Mouse (Mus musculus): ENCODE measurements around the gene Nupl1.
A peak's percentile ranks its signal among the peaks of the same experiment; 100 is the strongest.

The Nupl1 gene

DNA sequence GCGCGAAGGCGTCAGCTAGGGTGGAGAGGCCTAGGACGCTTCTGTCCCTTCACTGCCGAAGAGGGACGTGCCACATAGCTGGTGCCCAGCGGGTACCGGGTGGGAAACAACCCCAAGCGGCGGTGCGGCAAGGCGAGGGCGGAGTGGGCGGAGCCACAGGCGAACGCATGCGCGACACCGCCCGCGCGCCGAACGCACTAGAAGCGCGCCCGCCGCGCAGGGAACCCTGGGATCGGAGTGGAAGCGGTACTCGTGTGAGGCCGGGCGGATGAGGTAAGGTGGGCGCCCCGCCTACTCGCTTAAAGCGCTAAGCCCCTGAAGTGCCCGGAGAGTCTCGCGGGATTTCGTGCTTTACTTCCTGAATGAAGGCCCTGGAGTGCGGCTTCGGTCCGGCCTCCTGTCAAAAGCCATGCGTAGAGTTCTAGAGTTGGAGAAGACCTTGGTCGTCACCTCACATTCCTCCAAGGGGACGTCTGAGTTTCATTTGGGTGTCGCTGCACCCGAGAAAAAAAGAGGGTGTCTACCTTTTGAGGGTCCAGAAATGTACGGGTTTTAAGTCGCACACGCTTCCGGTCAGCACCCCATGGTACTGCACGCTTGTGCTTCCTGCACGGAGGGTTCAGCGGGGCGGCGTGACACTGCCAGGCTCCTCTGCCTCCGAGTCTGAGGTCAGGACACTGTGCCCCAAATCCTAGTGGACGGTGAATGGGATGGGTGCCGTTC, at the start of gene Nupl1, which contains the start of gene Gm49336:
Gene Nupl1, minus strand, starts transcription at position 151 of the 723 bp plus-strand sequence.
Gene Gm49336, minus strand, starts transcription at position 227 of the 723 bp plus-strand sequence.
- DNase-seq (ENCODE audit: low read depth, low spot score), result peak; percentile 99

DNA sequence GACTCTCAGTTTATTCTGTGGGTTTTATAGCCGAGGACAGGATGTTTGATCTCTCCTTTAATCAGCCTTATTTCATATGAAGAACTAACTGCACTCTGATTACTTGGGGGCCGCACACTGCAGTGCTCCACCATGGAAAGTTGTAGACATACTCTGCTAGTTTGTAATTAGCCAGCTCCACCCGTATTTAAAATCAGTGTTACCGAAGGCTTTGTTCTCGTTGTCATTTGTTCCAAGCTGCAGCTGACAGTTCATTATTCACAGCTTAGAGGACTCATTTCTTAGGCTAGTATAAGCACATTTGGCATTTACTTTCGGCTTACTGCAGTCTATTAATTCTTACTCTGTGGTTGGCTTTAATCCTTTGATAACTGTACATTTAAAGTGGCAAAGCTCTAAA, 49.8 kb upstream of the Nupl1 start:
- no peak for DNase-seq (ENCODE audit: low read depth, low spot score)

DNA sequence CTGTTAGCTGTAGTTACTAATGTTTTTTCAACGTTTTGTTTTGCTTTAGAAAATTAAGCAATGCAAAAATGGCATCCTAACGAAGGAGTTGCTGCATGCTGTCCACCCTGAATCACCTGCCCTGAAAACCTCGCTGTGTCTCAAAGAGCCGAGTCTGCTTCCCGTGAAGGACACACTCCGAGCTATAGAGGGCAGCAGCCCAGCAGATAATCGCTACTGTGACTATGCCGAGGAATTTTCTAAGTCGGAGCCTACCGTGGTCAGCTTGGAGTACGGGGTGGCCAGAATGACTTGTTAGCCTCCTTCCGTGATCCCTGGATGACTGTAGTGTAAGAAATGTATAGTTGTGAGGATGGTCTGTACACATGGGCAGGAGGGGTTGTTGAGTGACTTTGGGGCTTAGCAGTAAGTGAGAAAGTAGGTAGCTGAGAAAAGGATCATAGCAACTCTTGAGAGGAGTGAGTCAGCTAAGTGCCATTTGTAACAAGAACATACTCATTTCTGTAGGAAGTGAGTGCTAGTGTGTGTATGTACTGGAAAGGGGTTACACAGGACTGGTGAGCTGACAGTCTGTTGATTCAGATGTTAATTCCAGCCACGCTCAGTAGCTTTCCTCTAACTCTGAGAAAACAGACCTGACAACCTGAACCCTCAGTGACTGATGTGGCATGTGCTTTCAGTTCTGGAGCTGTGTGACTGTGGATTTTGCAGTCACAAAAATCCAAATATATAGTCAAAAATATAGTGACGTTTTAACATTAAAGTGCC, 49.2 kb upstream of the Nupl1 start:
- DNase-seq (ENCODE audit: low read depth, low spot score), result no peak

DNA sequence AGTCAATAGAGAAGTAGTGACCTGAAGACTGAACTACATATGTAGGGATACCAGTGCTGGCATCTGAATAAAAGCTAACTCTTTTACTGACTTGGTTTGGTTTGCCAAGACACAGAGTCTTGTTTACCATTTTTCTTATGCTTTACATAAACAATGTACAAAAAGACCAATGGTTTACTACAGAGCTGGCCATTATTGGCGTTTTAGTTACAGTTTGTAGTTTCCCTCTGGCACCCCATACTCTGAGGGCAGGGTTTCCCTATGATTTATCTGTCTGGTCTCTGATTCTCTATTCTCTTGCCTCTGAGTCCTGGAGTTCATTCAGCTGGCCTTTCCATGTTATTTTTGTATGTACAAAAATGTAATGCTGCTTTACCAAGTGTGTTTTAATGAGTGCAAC, 44.3 kb upstream of the Nupl1 start:
- no peak for DNase-seq (ENCODE audit: low read depth, low spot score)

DNA sequence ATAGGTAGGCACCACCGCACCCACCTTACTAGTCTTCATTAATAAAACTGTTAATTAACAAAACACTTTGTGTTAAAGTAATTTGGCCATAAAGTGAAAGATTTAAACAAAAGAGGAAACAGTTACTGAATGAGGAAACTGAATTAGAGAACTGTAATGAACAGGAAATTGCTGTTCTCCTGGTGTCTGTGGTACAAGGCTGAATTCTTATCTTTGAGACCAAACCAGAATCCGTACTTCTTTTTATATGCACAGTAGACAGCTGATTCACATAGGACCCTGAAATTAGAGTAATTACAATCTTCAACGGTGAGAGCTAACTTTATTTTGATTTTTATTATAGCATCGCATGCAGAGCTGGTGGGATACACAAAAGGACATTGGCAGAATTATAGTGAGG, 39.1 kb upstream of the Nupl1 start:
- peak; percentile 49 for DNase-seq (ENCODE audit: low read depth, low spot score)

DNA sequence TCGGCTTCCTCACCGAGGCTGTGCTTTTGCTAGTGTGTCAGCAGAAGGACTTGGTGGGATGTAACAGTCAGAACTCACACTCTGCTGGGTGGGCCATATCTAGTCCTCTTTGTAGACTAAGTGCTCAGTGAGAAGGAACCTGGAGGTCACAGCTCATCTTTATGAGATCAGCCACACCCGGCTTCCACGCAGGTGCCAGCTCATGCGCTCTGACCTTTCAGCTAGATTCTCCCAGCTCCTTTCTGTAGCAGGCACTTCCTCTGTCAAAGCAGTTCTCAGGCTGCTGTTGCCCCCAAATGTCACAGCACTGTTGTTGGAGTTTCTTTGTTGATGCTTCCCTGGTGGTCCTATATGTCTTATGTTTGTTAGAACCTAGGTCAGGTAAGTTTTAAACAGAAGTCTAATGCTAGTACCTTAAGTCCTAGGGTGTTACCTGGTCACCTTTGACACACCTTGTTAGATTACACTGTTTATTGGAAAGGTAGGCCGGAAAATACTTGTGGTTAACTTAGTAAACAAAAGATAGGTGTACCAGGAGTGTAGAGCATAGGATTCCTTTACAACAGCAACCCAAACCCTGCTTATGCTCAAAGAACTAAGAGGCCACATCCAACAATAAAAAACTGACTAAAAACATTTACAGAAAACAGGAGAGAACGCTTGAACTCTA, 35.1 kb upstream of the Nupl1 start:
- DNase-seq (ENCODE audit: low read depth, low spot score), result no peak

DNA sequence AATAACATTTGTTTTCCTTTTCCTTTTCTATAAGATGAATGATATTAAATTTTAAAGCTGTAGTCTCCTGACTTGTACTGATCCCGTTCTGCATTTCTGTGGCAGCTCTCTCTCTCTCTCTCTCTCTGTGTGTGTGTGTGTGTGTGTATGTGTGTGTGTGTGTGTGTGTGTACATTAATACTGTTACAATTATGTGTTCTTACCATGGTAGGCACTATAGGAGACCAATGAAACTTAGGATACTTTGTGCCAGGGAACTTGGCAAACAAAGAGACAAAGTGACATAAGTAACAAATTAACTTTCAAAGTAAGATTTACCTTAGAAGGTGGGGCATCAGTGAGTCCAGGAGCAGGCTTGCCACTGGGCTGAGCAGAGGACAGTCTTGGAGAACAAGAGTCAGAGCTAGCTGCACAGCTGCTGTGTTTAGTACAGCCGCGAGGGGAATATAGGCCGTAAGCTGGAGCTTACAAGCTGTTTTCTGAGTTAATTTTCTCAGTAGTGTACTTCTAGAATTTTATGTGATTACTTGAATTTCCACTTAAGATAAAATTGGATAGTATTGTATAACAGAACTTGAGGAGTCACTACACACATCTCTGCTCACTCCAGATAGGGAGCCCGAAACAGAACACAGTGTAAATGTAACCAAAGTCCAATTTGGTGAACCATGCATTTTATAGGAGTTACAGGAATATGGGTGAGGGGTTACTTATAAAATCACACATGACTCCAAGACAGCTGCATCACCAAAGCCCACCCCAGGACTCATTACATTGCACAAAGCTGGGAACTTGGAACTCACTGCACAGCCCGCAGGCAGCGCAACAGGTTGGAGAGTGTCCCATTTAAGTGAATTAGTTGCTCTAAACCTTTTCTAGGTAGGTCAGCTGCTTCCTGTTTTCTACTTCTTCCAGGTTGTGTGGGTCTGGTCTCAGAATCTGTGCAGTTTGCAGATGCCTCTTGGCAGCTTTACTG, 24.4 kb upstream of the Nupl1 start:
- DNase-seq (ENCODE audit: low read depth, low spot score), result no peak

DNA sequence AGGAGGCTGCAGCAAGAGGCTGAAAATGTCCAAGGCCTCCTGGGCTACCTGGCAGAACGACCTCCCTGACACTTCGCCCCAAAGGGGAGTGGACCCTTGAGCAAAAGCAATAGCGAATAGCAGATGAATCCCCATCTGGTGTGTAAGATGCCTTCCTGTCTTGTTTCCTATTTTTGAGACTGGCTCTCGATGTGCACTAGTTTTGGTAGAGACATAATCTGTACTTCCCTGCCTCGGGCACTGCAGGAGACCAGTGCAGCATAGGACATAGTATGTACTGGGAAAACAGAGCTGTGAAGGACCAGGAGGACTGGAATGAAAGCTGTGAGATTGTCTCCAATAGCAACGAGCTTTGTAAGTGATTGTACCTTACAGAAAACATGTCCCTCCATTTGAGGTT, 22.1 kb upstream of the Nupl1 start:
- no peak for DNase-seq (ENCODE audit: low read depth, low spot score)

DNA sequence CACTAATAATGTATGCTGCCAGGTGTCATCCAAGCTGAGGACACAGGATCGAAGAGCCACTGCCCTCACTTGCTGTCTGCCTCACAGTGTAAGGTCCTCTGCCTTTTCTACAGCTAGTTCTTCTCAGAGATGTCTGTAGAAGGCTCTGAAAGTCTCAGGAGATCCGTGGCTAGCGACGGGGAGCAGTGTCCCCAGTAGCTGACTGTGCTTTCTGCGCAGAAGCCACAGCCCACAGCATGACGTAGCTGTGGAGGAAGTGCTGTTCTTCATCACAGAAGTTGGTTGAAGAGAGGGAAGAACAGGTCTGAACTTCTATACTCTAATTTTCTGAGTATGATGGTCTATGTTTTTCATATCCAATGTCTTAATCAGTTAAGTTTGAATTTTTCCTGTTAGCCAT, 18.1 kb upstream of the Nupl1 start:
- DNase-seq (ENCODE audit: low read depth, low spot score), result no peak

DNA sequence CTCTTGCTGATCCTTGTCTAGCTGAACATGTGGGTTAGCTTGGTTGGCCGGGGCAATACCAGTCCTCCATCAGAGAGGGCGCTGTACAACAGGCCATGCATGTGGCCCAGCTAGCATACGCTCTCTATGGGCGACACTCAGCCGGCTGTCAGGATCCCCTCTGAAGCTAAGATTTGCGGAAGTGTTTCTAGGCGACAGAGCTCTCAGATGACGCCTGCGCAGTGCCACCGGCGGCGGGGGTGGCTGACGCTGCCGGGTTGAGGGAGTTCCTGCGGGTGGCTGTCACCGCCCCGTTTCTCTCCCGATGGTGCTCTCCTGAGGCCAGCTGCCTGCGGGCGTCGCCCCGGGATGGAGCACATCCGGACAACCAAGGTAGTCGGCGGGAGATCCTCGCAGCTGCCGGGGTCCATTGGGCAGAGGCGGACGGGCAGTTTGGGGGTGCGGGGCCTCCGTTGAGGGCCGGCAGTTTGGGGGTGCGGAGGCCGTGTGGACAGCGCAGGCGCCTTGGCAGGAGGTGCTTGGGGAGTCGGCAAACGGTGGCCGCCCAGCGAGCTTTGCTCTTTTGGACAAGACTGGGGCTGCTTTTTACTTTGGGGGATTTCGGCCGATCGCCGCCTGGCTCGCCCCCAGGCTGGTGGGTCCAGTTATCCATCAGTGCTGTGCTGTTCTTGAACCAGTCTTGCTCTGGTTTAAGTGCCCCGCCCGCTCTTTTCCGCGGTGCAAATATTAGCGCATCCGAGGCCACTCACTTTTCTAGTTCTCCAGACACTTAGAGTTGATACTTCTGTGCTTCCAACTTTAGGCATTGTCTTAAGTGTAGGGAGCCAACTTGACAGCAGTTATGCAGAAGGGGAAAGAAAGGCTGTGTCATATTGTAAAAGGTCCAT, 14.0 kb upstream of the Nupl1 start, which contains the start of gene Mtmr6:
Gene Mtmr6, plus strand, starts transcription at position 239 of the 887 bp plus-strand sequence.
- peak; percentile 98 for DNase-seq (ENCODE audit: low read depth, low spot score)

DNA sequence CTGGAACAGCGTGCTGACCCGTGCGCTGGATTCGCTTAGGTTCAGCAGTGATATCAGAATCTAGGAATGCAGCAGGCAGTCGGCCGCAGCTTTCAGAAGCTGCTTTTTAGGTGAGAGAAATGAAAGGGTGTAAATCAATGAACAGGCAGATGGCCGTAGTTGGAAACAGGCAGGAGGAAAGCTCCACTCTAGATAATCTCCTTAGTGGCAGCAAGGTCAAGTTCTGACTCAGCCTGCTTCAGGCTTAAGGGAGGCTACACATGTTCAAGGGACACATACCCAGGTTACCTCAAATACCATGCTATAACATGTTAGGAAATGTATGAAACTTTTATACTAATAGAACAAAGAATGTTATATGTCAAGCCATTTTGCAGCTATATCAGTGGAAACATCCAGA, 11.1 kb upstream of the Nupl1 start:
- DNase-seq (ENCODE audit: low read depth, low spot score), result no peak

DNA sequence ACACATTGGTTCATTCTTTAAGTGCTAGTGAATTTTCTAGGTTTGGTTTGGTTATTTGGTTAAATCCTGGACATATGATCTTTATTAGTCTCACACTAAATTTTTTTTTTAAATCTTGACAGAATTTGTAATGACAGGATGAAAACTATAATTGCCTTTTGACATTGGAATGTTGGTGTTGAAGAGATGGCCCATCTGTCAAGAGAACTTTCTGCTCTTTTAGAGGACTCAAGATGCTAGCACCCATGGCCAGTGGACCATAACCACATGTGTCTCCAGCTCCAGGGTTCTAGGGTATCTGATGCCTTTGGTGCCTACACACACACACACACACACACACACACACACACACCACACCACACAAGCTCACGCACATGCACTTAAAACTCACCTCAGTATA, 6.6 kb upstream of the Nupl1 start:
- no peak for DNase-seq (ENCODE audit: low read depth, low spot score)

DNA sequence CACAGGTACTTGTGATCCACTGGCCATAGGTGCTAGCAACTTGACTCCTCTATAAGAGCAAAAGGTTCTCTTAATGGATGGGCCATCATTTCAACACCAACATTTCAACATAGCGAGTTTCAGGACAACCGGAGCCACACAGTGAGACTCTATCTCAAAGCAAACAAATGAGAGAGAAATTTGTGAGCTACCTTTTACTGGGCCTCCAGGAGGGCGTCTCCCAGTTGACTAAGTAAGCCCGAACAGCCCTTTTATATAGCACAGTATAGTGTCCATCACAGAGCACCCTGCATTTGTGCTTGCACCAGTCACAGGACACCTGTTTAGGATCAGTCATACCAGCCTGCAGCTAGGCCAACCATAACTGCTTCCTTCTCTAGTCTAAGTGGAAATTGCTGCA, 5.9 kb upstream of the Nupl1 start:
- no peak for DNase-seq (ENCODE audit: low read depth, low spot score)

DNA sequence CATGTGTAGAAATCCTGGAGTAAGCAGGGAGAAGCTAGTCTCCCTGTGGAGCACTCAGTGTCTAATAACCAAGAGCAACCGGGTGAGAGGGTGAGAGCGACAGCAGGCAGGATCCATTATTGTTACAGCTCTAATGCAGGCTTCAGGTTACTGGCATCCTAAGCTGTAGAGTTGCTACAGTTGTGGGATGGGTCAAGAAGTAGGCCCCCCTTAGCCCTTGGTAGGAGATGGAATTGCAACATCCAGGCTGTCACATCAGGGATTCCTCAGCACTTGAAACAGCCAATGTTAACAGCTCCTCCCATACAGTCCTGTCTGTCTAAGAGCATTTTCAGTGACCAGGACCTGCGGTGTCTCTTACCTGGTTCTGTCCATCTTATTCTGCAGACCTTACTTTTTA, 5.1 kb upstream of the Nupl1 start:
- no peak for DNase-seq (ENCODE audit: low read depth, low spot score)

DNA sequence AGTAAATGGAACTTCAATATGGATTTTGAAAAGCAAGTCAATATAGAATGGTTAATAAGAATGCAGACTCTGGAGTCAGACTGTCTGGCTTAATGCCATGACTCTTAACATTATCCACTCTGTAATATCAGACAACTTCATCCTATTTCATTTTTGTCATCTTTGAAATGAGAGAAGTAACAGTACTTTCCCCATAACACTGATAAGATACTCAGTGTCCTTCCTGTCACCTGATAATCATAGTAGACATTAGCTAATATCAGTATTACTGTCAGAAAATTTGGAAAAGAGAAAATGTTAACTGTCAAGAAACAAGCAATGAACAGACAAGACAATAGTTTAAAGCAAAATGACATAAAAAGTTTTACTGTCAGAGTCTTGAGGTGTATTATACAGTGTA, 3.5 kb upstream of the Nupl1 start:
- no peak for DNase-seq (ENCODE audit: low read depth, low spot score)

DNA sequence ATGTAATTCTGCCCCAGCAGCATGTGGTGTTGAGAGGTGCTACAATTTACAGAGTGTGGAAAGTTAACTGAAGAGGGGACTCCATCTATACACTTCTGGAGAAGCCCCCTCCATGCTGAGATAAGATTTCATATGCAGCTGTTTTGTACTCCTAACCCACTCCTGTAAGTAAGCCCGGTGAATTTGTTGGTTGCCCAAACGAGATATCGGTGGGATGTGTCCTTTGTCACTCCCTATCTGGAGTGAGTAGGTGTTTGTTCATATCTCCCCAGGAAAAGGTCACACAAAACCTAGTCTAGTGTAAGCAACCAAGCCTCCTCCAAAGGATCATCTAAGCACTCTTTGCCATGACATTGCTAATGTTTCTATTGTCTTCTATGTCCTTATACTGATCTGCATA, 2.2 kb upstream of the Nupl1 start:
- DNase-seq (ENCODE audit: low read depth, low spot score), result no peak

DNA sequence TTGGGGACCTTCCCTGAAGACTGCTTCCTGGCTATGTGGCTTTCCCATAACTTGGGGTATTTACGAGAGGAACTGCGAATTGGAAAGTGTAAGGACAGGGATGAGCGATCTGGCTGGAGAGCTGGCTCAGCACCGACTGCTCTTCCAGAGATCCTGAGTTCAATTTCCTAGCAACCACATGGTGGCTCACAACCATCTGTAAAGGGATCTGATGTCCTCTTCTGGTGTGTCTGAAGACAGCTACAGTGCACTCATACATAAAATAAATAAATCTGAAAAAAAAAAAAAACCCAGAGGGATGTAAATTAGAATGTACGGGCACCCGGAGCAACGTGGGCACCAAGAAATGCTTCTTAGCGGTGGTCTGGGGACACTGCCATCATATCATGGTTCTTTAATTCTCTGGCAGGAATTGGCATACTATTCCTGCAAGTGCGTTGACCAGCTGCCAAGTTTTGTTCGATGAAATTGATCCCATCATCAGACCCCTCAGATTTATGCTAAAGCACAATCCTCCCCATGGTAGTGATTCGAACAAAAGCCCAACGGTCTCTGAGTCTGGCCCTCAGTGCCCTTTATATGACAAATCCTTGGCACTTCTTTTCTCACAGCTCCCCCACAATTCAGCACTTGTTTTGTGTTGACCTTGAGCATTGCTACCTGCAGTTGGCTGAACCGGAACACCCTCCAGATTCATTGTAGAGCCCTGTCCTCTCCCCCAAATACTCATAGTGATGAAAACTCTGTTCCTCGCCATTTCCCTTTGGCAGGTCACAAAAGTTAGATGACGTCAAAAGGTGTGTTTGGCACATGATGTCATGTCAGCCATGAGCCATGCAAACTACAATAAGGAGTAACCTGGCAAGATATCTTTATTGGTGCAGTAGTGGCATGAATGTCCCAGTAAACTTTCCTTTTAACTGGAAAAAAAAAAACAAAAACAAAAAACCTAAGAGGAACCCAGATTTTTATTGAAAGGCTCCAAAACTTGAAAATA, 1.1 kb upstream of the Nupl1 start:
- DNase-seq (ENCODE audit: low read depth, low spot score), result peak; percentile 48

DNA sequence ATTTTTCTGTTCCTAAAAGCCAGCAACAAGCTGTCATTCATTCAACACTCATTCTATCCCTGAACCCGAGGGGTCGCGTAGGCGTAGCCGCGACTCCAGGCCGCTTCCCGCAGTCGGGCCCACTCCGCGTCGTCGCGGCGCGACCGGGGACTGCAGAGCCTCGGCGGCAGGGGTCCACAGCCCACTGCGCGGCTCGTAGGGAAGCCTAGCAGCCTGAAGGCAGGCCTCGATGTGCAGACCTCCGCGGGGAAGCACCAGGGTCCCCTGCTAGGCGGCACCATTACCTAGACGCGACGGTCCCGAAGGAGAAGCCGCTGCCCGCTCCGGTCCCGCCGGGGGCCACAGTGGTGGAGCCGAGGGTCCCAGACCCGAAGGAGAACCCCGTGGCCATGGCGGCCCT, 352 bp downstream of the Nupl1 start:
- no peak for DNase-seq (ENCODE audit: low read depth, low spot score)

DNA sequence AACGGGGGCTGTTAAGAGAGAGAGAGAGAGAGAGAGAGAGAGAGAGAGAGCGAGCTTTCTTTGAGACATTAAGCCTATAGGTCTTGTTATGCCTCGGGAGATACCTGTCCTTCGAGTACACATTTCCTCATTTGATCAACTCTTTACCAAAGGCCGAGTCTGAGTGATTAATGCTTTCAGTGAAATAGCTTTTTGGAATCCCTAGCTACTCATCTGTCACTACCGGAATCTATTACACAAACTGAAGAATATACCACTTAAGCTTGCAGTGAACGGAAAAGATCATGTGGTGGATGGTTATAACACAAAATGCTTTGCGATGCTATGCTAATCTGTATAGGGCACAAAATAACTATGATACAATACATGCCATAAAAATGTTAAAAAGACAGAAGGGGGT, 865 bp downstream of the Nupl1 start:
- DNase-seq (ENCODE audit: low read depth, low spot score), result peak; percentile 59

Measured in A20 (cell line).